Mouse (Mus musculus): ENCODE measurements around the gene Tnfsf14. TPM values are rescaled to one million over a fixed set of nuclear protein-coding genes. Genes with fewer than 3 reads are reported as not detected.

Tnfsf14 gene
- polyA plus RNA-seq, 1 experiment, result not detected

- TF ChIP-seq POLR2A (IDR thresholded peaks at IDR 0.05; ENCODE audit: borderline replicate concordance, insufficient read depth, low read length) (no peak), CTCF (IDR thresholded peaks at IDR 0.05; ENCODE audit: borderline replicate concordance, insufficient read depth, low read depth, low read length) (peak; percentile 68)
- Histone ChIP-seq H3K27ac (ENCODE audit: insufficient read depth, low read length) (no peak overlapping the region), H3K4me1 (ENCODE audit: control insufficient read depth, insufficient read depth, low read length) (no peaks in the 10 kb centered on the region), H3K4me3 (replicated peaks; ENCODE audit: insufficient read depth, low read depth, low read length) (no peak overlapping the region), H3K27me3 (ENCODE audit: control insufficient read depth, insufficient read depth, low read length) (no peaks in the 10 kb centered on the region)
- 25% methylated on average over 11 of the region's 11 CpGs for WGBS
- DNase-seq, result peak; percentile 47 to 66
Measured at GRCm38 (mm10) chr17:57219167-57219883, 25.3 kb upstream of the Tnfsf14 start.

- DNase-seq, result no peak
- Histone ChIP-seq H3K27me3 (ENCODE audit: control insufficient read depth, insufficient read depth, low read length) (no peaks in the 10 kb centered on the region), H3K4me1 (ENCODE audit: control insufficient read depth, insufficient read depth, low read length) (no peaks in the 10 kb centered on the region), H3K4me3 (replicated peaks; ENCODE audit: insufficient read depth, low read depth, low read length) (no peak overlapping the region), H3K27ac (ENCODE audit: insufficient read depth, low read length) (no peak overlapping the region)
- TF ChIP-seq POLR2A (IDR thresholded peaks at IDR 0.05; ENCODE audit: borderline replicate concordance, insufficient read depth, low read length), result no peak
- no peak for TF ChIP-seq CTCF (IDR thresholded peaks at IDR 0.05; ENCODE audit: borderline replicate concordance, insufficient read depth, low read depth, low read length)
- WGBS, result 73% methylated on average over 12 of the region's 12 CpGs
Measured at GRCm38 (mm10) chr17:57218335-57218900, 24.4 kb upstream of the Tnfsf14 start.

- H3K27me3 ChIP-seq (ENCODE audit: control insufficient read depth, insufficient read depth, low read length), result no peaks in the 10 kb centered on the region
- no peak for DNase-seq
- no peaks in the 10 kb centered on the region for H3K4me1 ChIP-seq (ENCODE audit: control insufficient read depth, insufficient read depth, low read length)
- H3K27ac ChIP-seq (ENCODE audit: insufficient read depth, low read length), result no peak overlapping the region
- WGBS, result 42% methylated on average over 13 of the region's 13 CpGs
- no peak for TF ChIP-seq CTCF (IDR thresholded peaks at IDR 0.05; ENCODE audit: borderline replicate concordance, insufficient read depth, low read depth, low read length)
- TF ChIP-seq POLR2A (IDR thresholded peaks at IDR 0.05; ENCODE audit: borderline replicate concordance, insufficient read depth, low read length), result no peak
- H3K4me3 ChIP-seq (replicated peaks; ENCODE audit: insufficient read depth, low read depth, low read length), result no peak overlapping the region
Measured at GRCm38 (mm10) chr17:57214676-57215387, 20.9 kb upstream of the Tnfsf14 start.

- no peaks in the 10 kb centered on the region for H3K4me1 ChIP-seq (ENCODE audit: control insufficient read depth, insufficient read depth, low read length)
- DNase-seq, result no peak
- WGBS, result 47% methylated on average over 9 of the region's 9 CpGs
- H3K27ac ChIP-seq (ENCODE audit: insufficient read depth, low read length), result no peak overlapping the region
- H3K27me3 ChIP-seq (ENCODE audit: control insufficient read depth, insufficient read depth, low read length), result no peaks in the 10 kb centered on the region
- TF ChIP-seq CTCF (IDR thresholded peaks at IDR 0.05; ENCODE audit: borderline replicate concordance, insufficient read depth, low read depth, low read length), result no peak
- TF ChIP-seq POLR2A (IDR thresholded peaks at IDR 0.05; ENCODE audit: borderline replicate concordance, insufficient read depth, low read length), result no peak
- H3K4me3 ChIP-seq (replicated peaks; ENCODE audit: insufficient read depth, low read depth, low read length), result no peak overlapping the region
Measured at GRCm38 (mm10) chr17:57211501-57211900, 17.5 kb upstream of the Tnfsf14 start.

GRCm38 (mm10) chr17:57209330-57209729 is 15.4 kb upstream of the Tnfsf14 start:
- 74% methylated on average over 4 of the region's 4 CpGs for WGBS
- TF ChIP-seq CTCF (IDR thresholded peaks at IDR 0.05; ENCODE audit: borderline replicate concordance, insufficient read depth, low read depth, low read length) (no peak), POLR2A (IDR thresholded peaks at IDR 0.05; ENCODE audit: borderline replicate concordance, insufficient read depth, low read length) (no peak)
- Histone ChIP-seq H3K27me3 (ENCODE audit: control insufficient read depth, insufficient read depth, low read length) (no peaks in the 10 kb centered on the region), H3K27ac (ENCODE audit: insufficient read depth, low read length) (no peak overlapping the region), H3K4me3 (replicated peaks; ENCODE audit: insufficient read depth, low read depth, low read length) (no peak overlapping the region), H3K4me1 (ENCODE audit: control insufficient read depth, insufficient read depth, low read length) (no peaks in the 10 kb centered on the region)
- no peak for DNase-seq

GRCm38 (mm10) chr17:57207938-57208337 is 14.0 kb upstream of the Tnfsf14 start:
- H3K27ac ChIP-seq (ENCODE audit: insufficient read depth, low read length), result no peak overlapping the region
- H3K4me3 ChIP-seq (replicated peaks; ENCODE audit: insufficient read depth, low read depth, low read length), result no peak overlapping the region
- 30% methylated on average over 3 of the region's 3 CpGs for WGBS
- TF ChIP-seq CTCF (IDR thresholded peaks at IDR 0.05; ENCODE audit: borderline replicate concordance, insufficient read depth, low read depth, low read length), result no peak
- no peak for TF ChIP-seq POLR2A (IDR thresholded peaks at IDR 0.05; ENCODE audit: borderline replicate concordance, insufficient read depth, low read length)
- H3K4me1 ChIP-seq (ENCODE audit: control insufficient read depth, insufficient read depth, low read length), result no peaks in the 10 kb centered on the region
- H3K27me3 ChIP-seq (ENCODE audit: control insufficient read depth, insufficient read depth, low read length), result no peaks in the 10 kb centered on the region
- no peak for DNase-seq

- Histone ChIP-seq H3K27ac (ENCODE audit: insufficient read depth, low read length) (no peak overlapping the region), H3K27me3 (ENCODE audit: control insufficient read depth, insufficient read depth, low read length) (no peaks in the 10 kb centered on the region), H3K4me1 (ENCODE audit: control insufficient read depth, insufficient read depth, low read length) (no peaks in the 10 kb centered on the region), H3K4me3 (replicated peaks; ENCODE audit: insufficient read depth, low read depth, low read length) (no peak overlapping the region)
- TF ChIP-seq CTCF (IDR thresholded peaks at IDR 0.05; ENCODE audit: borderline replicate concordance, insufficient read depth, low read depth, low read length), result no peak
- TF ChIP-seq POLR2A (IDR thresholded peaks at IDR 0.05; ENCODE audit: borderline replicate concordance, insufficient read depth, low read length), result no peak
- WGBS, result 84% methylated on average over 10 of the region's 10 CpGs
- no peak for DNase-seq
Measured at GRCm38 (mm10) chr17:57201841-57202724, 8.1 kb upstream of the Tnfsf14 start.

Measured in cerebellum, adult 2 months (tissue).